Mouse (Mus musculus): ENCODE measurements around the gene Synj2.

DNA sequence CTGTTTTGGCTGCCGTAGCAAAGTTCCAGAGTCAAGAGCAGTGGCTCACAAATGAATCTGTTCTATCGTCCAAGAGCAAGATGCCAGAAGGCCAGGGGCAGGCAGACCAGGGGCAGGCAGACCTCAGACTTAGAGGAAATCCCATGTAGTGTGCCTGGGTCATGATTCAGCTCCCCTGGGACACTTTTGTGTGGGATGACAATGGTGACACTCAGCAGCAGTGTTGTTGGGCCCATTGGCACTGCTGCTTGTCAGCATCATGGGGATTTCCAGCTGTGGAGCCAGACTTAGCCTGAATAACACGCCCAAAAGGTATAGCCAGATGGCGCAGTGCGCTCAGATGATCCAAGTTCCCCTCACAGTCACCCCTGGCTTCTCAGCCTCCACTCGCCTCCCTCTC lies 42.1 kb downstream of the Synj2 start:
- no peak for TF ChIP-seq CTCF (IDR thresholded peaks at IDR 0.05; ENCODE audit: borderline replicate concordance, extremely low read depth, insufficient read depth, insufficient read length)
- TF ChIP-seq POLR2A (IDR thresholded peaks at IDR 0.05; ENCODE audit: borderline replicate concordance, extremely low read depth, insufficient read depth, insufficient read length, poor library complexity, severe bottlenecking): no peak

Measured in brain, embryonic 14.5 days (tissue).